Mouse (Mus musculus) kidney, adult 18-20 months (tissue): ENCODE results near the gene Cmtr1.
"Not testable (repeated sequence)": the region's sequence is repeated elsewhere in the genome, so short reads cannot be mapped to it uniquely, and the experiment has no call there.

ENCODE experiments used
- DNase-seq: peaks from one replicate; pipeline ENCODE4 v3.0.0; 2021

The Cmtr1 gene

GRCm38 (mm10) chr17:29660076-29660761, at the start of gene Cmtr1:
TSS of gene Cmtr1 (plus strand) at chr17:29660595.
- DNase-seq, result peak; percentile 98

GRCm38 (mm10) chr17:29613453-29613852, 46.9 kb upstream of the Cmtr1 start:
- not testable (repeated sequence) for DNase-seq

- peak; percentile 95 for DNase-seq
These were observed 46.0 kb upstream of the Cmtr1 start, which contains the start of the genes Rnf8 and Gm28043 for GRCm38 (mm10) chr17:29614115-29615023. TSS of gene Rnf8 (plus strand) at chr17:29614790. TSS of gene Gm28043 (plus strand) at chr17:29614876.

- DNase-seq, result no peak
These were observed 45.3 kb upstream of the Cmtr1 start for GRCm38 (mm10) chr17:29615024-29615551.

- no peak for DNase-seq
These were observed 44.8 kb upstream of the Cmtr1 start for GRCm38 (mm10) chr17:29615616-29616015.

- no peak for DNase-seq
These were observed 41.2 kb upstream of the Cmtr1 start for GRCm38 (mm10) chr17:29619231-29619630.

GRCm38 (mm10) chr17:29623488-29623887, 36.9 kb upstream of the Cmtr1 start:
- no peak for DNase-seq

GRCm38 (mm10) chr17:29627285-29627684, 33.1 kb upstream of the Cmtr1 start:
- DNase-seq, result no peak

GRCm38 (mm10) chr17:29628946-29629345, 31.4 kb upstream of the Cmtr1 start:
- no peak for DNase-seq

- no peak for DNase-seq
These were observed 30.8 kb upstream of the Cmtr1 start for GRCm38 (mm10) chr17:29629620-29630019.

GRCm38 (mm10) chr17:29632312-29632711, 28.1 kb upstream of the Cmtr1 start:
- no peak for DNase-seq

- DNase-seq, result no peak
These were observed 24.9 kb upstream of the Cmtr1 start for GRCm38 (mm10) chr17:29635492-29635891.

- peak; percentile 28 for DNase-seq
These were observed 24.3 kb upstream of the Cmtr1 start for GRCm38 (mm10) chr17:29636118-29636517.

GRCm38 (mm10) chr17:29637377-29637776, 23.0 kb upstream of the Cmtr1 start:
- no peak for DNase-seq

- no peak for DNase-seq
These were observed 22.5 kb upstream of the Cmtr1 start for GRCm38 (mm10) chr17:29637895-29638294.

- DNase-seq, result no peak
These were observed 19.4 kb upstream of the Cmtr1 start for GRCm38 (mm10) chr17:29640971-29641370.

- no peak for DNase-seq
These were observed 18.2 kb upstream of the Cmtr1 start for GRCm38 (mm10) chr17:29642219-29642618.

- no peak for DNase-seq
These were observed 2.1 kb upstream of the Cmtr1 start for GRCm38 (mm10) chr17:29658249-29658648.

- DNase-seq, result no peak
These were observed 482 bp downstream of the Cmtr1 start for GRCm38 (mm10) chr17:29660762-29661391.

GRCm38 (mm10) chr17:29662145-29662544, 1.8 kb downstream of the Cmtr1 start:
- DNase-seq, result no peak

GRCm38 (mm10) chr17:29668051-29668986, 7.9 kb downstream of the Cmtr1 start:
- no peak for DNase-seq

- no peak for DNase-seq
These were observed 8.6 kb downstream of the Cmtr1 start for GRCm38 (mm10) chr17:29669030-29669429.
